Mouse (Mus musculus) layer of hippocampus, adult 9-10 months (tissue): Measurements from ENCODE around the gene Lasp1.

Experiments
- DNase-seq: peaks from one replicate; pipeline ENCODE4 v3.0.0; 2022; ENCODE audit warnings: low spot score

Gene Lasp1

DNA sequence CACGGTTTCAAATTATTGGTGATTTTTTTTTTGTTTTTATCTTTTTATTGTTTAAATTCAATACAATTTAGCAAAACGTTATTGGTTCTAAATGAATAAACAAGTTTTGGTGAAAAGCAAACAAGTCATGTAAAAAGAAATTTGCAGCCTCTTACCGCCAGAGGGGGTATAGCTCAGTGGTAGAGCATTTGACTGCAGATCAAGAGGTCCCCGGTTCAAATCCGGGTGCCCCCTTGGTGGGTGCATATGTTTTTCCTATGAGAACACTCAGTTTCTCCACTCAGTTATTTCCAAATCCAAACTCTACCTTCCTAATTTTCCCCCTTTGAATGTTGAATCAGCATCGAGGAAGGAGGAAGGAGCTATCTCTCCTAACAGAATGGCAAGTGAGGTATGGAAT is 1.9 kb upstream of the Lasp1 start:
- DNase-seq = peak; percentile 85

DNA sequence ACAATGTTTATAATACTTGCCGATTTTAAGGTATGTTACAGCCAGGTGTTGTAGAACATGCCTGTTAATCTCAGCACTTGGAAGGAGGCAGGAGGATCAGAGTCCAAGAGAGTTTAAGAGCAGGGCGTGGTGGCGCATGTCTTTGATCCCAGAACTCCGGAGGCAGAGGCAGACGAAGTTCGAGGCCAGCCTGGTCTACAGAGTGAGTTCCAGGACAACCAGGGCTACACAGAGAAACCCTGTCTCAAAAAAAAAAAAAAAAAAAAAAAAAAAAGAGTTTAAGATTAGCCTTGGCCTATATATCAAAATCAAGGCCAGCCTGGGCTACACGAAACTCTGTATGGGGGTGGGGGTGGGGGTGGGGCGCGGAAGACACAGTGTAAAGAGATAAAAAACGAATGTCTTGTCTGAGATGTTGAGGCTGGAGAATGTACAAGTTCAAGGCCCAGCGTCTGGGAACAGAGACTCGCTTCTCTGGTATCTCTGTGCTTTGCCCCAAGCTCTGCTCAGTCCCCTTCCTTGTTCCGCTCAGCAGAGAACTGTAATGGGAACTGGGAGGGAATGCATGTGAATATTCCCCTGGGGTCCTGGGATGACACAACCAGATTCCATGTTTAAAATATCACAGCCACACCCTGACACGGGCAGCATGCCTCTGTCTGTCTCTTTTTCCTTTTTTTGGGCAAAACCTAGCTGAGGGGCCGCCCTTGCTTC is 1.3 kb upstream of the Lasp1 start:
- DNase-seq = no peak

GRCm38 (mm10) chr11:97798083-97798435 is 741 bp upstream of the Lasp1 start:
- DNase-seq = no peak

DNA sequence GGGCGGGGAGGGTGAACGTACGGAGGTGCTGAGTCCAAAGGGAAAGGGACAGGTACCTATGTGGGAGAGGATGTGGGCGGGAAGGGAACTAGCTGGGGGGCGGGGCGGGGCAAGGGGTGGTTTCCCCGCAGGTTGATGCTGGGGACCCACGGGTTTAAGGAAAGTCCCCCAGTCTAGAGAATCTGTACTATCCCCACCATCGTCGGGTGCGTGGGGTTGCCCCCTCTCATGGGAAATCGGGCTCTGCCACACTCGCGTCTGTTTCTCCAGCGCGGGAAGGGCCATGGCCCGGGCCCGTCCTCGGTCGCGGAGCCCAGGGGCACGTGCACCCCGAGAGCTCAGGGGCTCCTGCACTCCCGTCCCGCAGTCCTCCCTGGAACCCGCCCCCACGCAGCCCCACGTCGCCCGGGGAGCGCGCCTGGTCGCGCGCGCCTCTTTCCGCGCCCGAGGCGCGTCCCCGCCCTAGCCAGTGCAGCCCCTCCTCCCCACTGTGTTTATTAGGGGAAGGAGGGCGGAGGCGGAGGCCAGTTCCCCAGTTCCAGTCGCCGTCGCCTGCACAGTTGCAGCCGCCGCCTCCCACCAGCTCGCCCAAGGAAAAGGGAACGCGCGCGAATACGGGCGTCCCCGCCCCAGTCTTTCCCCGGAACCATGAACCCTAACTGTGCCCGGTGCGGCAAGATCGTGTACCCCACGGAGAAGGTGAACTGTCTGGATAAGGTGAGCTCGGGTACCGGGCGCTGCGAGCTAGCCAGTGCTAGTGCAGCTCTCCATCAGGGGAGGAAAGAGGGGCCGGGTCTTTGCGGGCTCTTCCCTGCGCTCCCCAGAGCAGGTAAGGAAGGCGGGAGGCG is 570 bp downstream of the Lasp1 start:
- DNase-seq = peak; percentile 67

- DNase-seq = no peak
Observed at GRCm38 (mm10) chr11:97799994-97800690, 1.3 kb downstream of the Lasp1 start.

DNA sequence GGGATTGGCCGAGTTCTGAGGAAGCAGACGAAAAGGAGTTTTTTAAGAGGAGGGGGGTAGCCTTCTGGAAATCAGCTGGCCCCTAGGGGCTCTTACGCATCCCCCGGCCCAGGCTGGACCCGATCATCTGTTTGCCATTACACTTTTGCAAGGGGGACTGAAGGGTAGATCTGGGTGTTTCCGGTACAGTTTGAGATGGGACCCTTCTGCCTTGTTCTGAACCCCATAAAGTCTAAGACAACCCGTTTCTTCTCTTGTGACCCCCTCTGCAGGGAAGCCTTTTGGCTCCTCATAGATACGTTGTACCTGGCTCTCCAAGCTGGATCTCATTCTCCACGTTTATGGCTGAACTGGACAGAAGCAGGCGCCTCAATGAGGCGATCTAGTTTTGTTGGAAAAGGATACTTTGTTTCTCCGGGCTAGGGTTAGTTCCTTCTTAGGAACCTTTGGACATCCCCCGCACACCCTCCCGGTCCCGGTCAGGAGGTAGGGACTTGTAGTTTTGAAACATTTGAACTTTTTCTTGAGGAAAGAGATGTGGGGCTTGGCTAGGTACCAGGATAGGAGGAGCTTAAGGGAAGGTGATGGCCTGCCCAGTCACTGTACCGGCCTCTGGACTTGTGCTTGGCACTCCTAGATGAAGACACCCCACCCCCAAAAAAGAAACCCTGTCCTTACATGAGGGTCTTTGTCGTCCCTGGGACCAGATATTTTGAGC is 2.0 kb downstream of the Lasp1 start:
- DNase-seq = no peak

- no peak for DNase-seq
Observed at GRCm38 (mm10) chr11:97801409-97802193, 2.8 kb downstream of the Lasp1 start.

DNA sequence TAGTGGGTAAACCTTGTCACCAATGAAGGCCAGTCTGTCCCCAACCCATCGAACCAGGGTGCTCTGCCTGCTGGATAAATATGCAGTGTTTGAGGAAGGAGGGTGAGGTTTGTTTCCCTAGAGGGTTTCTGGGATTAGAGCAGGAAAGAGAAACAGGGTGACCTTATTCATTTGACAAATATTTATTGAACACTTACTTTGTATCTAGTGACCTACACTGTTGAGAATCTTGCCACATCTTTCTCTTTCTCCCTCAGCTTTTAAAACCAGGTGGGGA is 3.3 kb downstream of the Lasp1 start:
- no peak for DNase-seq

- DNase-seq = no peak
Observed at GRCm38 (mm10) chr11:97802495-97802894, 3.7 kb downstream of the Lasp1 start.

DNA sequence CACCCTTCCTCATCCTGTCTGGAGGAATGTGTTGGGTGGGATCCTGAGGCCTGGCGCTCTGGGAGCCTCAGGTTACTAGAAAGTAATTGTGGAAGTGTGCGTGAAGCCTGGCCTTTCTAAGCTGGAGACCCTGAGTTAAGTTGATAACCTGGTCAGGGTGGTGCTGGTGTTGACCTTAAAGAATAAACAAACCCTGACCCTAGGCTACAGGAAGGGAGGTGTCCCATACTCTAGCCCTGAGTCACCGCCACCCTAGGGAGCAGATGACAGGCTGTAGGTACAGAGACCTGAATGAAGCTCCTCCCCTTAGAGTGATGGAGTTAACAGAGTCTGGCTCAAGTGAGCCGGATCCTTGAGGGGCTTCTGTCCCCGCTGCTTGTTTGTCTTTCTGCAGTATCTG is 5.0 kb downstream of the Lasp1 start:
- DNase-seq = no peak

GRCm38 (mm10) chr11:97804841-97805661 is 6.3 kb downstream of the Lasp1 start:
- DNase-seq = no peak

DNA sequence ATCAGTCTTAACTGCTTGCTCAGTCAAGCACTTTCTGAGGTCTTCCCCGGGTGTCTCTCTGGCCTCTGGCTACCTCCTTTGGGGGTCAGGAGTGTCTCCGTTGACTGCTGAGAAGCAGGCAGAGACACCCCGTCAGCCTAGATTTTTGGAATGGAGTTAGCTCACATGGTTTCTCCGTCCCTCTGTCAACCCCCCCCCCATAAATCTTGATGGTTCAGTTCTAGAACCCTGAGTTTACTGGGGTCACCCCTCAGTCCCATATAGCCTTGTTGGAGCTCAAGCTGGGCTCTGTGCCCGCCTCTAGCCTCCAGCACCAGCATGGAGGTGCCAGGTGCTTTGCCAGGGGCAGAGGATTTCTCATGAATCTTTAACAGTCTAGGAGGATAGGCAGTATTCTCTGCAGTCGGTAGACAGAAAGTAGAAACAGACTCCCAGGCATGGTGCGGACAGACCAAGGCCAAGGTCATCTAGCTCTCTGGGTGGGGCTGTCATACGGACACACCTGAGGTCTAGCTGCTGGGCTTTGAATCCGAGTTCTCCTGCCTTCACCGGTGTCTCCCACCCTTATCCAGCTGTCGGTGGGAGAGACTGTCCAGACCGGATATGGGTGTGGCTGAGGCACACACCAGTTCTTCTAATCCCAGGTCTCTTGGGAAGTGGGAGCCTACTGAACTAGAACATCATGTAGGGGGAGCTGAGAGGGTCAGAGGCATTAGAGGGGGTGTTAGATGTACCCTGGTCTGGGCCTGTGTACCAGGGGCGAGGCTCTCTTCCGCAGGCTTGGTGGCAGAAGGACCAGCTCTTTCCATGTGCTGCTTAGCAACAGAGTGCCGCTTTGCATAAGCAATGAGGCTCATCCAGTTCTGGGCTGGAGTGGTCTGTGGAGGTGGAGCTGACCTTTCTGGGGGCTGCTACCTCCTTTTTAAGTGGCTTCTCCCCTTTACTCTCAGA is 7.1 kb downstream of the Lasp1 start:
- DNase-seq = no peak

GRCm38 (mm10) chr11:97806613-97806964 is 7.8 kb downstream of the Lasp1 start:
- DNase-seq = no peak

DNA sequence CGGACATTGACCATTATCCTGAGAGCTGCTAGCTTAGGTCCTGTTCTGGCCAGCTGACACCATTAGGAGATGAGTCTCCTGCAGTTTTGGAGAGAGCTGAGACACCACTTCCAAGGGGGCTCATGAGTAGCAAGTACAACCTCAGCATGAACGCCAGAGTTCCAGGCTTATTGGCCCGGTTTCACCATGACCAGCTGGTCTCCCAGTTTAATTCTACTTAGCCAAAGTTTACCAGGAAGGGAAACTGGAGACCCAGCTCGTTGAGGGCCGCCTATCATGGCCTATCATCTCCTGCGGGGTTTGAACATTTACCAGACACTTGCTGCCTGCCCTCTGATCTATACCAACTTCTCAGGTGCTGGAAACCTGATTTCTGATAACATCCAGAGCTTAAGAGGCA is 8.8 kb downstream of the Lasp1 start:
- no peak for DNase-seq

GRCm38 (mm10) chr11:97808093-97808492 is 9.3 kb downstream of the Lasp1 start:
- DNase-seq = no peak

- no peak for DNase-seq
Observed at GRCm38 (mm10) chr11:97808621-97809234, 9.9 kb downstream of the Lasp1 start.

GRCm38 (mm10) chr11:97809235-97810121 is 10.7 kb downstream of the Lasp1 start:
- DNase-seq = no peak

- DNase-seq = no peak
Observed at GRCm38 (mm10) chr11:97810356-97810755, 11.6 kb downstream of the Lasp1 start.
